Mouse (Mus musculus): ENCODE measurements around the gene Psma5.
A peak's percentile ranks its signal among the peaks of the same experiment; 100 is the strongest.
"Not testable (repeated sequence)": the region's sequence is repeated elsewhere in the genome, so short reads cannot be mapped to it uniquely, and the experiment has no call there.

Gene Psma5

GRCm38 (mm10) chr3:108256719-108257637 lies at the start of gene Psma5:
Gene Psma5 (plus strand): TSS chr3:108256926.
- peak; percentile 98 for DNase-seq (ENCODE audit: low read depth, low spot score)

GRCm38 (mm10) chr3:108209001-108209400 lies 47.7 kb upstream of the Psma5 start:
- no peak for DNase-seq (ENCODE audit: low read depth, low spot score)

GRCm38 (mm10) chr3:108209536-108209935 lies 47.2 kb upstream of the Psma5 start:
- no peak for DNase-seq (ENCODE audit: low read depth, low spot score)

GRCm38 (mm10) chr3:108209946-108210770 lies 46.6 kb upstream of the Psma5 start:
- peak; percentile 97 for DNase-seq (ENCODE audit: low read depth, low spot score)

GRCm38 (mm10) chr3:108210771-108211139 lies 46.0 kb upstream of the Psma5 start, which contains the start of gene Atxn7l2:
Gene Atxn7l2 (minus strand): TSS chr3:108210934.
- DNase-seq (ENCODE audit: low read depth, low spot score): no peak

- no peak for DNase-seq (ENCODE audit: low read depth, low spot score)
These were observed 44.9 kb upstream of the Psma5 start for GRCm38 (mm10) chr3:108211845-108212244.

- no peak for DNase-seq (ENCODE audit: low read depth, low spot score)
These were observed 44.3 kb upstream of the Psma5 start for GRCm38 (mm10) chr3:108212406-108212805.

GRCm38 (mm10) chr3:108214734-108215133 lies 42.0 kb upstream of the Psma5 start:
- no peak for DNase-seq (ENCODE audit: low read depth, low spot score)

GRCm38 (mm10) chr3:108220661-108221060 lies 36.1 kb upstream of the Psma5 start:
- DNase-seq (ENCODE audit: low read depth, low spot score): no peak

- no peak for DNase-seq (ENCODE audit: low read depth, low spot score)
These were observed 30.8 kb upstream of the Psma5 start for GRCm38 (mm10) chr3:108225711-108226557.

- peak; percentile 45 for DNase-seq (ENCODE audit: low read depth, low spot score)
These were observed 30.0 kb upstream of the Psma5 start, which contains the start of gene Sypl2 for GRCm38 (mm10) chr3:108226558-108227350. Gene Sypl2 (minus strand): TSS chr3:108226648.

GRCm38 (mm10) chr3:108227521-108227920 lies 29.2 kb upstream of the Psma5 start:
- DNase-seq (ENCODE audit: low read depth, low spot score): no peak

GRCm38 (mm10) chr3:108231646-108232045 lies 25.1 kb upstream of the Psma5 start:
- DNase-seq (ENCODE audit: low read depth, low spot score): no peak

GRCm38 (mm10) chr3:108237474-108238102 lies 19.1 kb upstream of the Psma5 start:
- DNase-seq (ENCODE audit: low read depth, low spot score): not testable (repeated sequence)

- DNase-seq (ENCODE audit: low read depth, low spot score): no peak
These were observed 15.4 kb upstream of the Psma5 start for GRCm38 (mm10) chr3:108241243-108241839.

- no peak for DNase-seq (ENCODE audit: low read depth, low spot score)
These were observed 9.9 kb upstream of the Psma5 start for GRCm38 (mm10) chr3:108246857-108247256.

- peak; percentile 26 for DNase-seq (ENCODE audit: low read depth, low spot score)
These were observed 1.2 kb downstream of the Psma5 start for GRCm38 (mm10) chr3:108257831-108258500.

- DNase-seq (ENCODE audit: low read depth, low spot score): no peak
These were observed 2.6 kb downstream of the Psma5 start for GRCm38 (mm10) chr3:108259319-108259718.

GRCm38 (mm10) chr3:108279495-108279894 lies 22.8 kb downstream of the Psma5 start:
- DNase-seq (ENCODE audit: low read depth, low spot score): not testable (repeated sequence)

Data from CD4-positive helper T cell, adult 2 months (primary cell).